Mouse (Mus musculus) spleen, embryonic (tissue): ENCODE measurements around the gene Adamtsl3.

Experiments
- CTCF ChIA-PET: fragments of 350-600 bp; sonication (Branson Sonifier 250); formaldehyde crosslinking; loops from one replicate; lab custom pipeline; 2022; lab: Charles Lee

The Adamtsl3 gene

DNA sequence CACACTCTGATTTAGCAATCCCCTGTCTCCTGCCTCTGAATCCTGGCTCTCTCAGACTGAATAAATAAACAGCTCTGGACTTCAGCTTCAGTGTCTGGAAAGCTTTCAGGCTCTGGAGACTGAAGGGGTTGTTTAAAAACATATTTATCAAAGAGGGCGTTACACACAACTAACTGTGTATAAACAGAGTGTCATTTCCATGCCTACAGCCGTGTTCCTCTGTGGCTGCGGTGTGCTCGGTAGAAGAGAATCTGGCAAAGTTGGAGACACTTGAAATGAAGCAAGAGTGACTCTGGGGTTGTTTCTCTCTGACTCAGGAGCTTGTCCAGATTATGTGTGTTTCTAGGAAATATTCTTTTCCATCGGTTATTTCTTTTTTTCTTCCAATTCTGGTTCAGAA lies 167.0 kb downstream of the Adamtsl3 start:
- CTCF ChIA-PET, result no interaction called here

DNA sequence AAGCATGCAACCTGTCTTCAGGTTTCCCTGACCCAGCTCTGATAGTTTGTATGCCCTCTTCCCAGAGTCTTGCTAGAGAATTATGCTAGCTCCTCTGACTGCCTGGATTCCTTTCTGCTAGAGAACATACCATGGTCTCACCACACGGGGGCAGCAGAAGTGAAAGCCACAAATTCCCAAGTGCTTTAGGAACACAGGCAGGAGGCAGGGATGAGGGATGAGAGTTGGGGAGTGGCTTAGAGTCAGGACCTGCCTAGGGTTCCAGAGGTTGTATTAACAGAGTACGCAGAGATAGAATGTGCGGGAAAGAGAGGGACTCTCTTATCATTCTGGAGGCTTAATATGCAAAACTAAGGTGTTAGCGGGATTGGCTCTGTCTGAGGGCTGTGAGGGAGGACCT lies 168.6 kb downstream of the Adamtsl3 start:
- CTCF ChIA-PET, result interaction anchor here (0.6 kb wide), 2 partner anchors 988 to 1046 kb away, joined by 3 to 6 read pairs; no protein-coding TSS in a partner anchor

DNA sequence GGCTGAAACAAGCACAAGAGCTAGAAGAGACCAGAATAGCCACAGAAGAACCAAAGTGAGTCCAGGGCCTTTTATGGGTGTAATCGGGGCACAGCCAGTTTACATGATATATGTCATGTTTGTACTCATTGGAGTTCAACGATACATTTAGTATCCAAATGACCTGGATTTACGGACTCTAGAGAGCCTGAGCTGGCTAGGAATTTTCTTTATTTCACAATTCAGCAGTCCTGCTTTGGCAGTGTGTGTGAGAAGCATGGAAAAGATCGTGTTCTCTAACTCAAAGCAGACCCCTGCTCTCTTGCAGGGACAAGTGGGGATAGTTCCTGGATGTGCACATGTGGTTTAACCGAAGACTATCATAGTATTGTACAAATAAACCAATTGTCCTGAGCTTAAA lies 195.1 kb downstream of the Adamtsl3 start:
- CTCF ChIA-PET, result no interaction called here

DNA sequence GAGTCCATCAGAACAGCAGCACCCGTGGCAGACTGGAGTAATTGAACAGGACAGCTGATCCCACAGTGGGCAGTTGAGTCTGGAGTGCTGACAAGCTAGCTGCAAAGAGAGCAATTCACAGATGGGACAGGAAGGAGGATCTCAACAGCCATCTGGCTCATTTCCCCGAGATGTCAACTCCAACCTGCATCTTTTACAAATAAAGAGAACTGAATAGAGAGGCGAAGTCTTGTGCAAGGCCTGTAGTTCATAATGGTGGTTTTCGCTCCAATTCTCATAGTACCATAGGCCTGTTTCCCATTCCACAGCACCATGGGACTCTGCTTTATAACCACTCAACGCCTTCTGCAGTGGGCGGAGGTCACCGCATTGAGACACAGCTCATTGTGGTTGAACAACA lies 195.9 kb downstream of the Adamtsl3 start:
- CTCF ChIA-PET, result no interaction called here

DNA sequence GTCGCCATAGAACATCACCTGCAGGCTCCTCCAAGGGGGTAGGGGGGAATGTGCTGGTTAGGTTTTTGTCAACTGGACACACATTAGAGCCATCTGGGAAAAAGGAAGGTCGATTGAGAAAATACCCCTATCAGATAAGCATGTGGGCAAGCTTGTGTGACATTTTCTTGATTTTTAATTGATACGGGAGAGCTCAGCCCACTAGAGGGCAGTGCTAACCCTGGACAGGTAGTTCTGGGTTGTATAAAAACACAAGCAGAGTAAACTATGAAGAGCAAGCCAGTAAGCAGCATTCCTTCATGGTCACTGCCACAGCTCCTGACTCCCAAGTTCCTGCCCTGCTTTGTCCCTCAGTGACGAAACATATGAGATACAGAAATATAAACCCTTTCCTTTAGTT lies 197.7 kb downstream of the Adamtsl3 start:
- CTCF ChIA-PET, result no interaction called here

DNA sequence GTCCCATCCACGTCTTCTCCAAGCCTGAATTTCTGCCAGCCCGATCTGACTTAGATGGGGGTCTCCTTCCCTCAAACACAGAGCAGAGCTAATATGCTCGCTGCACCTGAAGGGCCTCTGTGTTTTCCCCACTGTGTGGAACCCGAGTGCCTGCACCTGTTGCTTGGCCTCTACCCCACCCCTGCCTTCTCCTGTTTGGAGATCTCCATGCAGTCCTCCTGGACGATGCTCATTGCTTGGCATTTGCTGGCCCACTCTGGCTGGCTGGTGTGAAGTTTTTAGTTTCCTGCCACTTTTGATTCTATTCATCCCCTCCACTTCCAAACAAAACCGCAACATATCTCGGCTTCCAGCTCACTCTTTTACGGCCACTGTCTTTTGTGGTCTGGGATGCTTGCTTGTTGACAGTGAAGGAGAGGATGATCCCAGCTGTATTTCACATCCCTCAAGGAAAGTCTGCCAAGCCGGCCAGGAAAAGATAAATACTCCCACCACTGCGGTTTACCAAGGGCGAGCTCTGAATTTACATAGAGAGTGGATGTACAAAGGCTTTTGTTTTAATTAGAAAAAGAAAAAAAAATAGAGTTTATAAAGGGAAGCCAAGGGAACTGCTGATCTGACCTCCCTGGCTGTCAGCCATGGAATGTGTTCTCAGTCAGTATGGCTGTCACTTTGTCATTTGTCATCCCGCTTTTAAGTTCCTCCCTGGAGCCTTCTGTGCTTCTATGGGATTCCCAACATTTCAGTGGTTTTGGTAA lies 198.4 kb downstream of the Adamtsl3 start:
- CTCF ChIA-PET, result no interaction called here

DNA sequence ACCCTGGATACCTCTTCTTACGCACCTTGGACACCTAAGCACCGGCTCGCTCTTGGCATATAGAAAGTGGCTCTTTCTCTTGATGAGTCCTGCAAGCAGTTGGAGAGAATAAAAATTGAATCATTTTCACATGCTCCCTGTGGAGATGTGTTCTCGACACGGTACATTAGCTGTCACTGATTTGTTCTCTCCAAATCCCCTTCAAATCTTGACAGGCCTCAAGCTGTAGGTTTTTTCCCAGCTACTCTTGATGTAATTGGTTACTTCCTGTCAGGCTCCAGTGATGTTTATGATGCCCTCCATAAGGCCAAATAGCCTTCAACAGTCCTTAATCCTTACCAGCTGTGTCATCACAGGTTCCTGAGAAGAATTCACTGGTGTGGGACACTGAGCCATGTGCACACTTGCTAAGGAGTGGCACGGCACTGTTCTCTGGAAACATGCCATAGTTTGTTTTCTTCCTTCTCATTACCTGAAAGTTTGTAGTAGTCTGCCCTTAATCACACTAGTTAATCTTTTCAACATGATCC lies 209.0 kb downstream of the Adamtsl3 start:
- CTCF ChIA-PET, result no interaction called here

DNA sequence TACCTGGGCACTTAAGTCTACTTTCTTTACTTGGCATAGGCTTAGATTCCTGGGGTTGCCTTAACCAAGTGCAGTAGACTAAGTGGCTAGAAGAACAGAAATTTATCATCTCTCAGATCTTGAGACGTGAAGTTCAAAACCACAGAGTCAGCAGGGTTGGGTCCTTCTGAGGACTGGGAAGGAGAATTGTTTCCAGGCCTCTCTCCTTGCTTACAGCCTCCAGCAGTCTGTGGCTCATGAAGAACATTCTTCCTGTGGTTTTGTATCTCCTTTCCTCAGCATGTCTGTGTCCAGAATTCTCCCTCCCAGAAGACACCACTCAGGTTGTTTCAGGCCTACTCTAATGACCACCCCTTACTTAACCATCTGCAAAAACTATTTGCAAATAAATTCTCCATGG lies 216.5 kb downstream of the Adamtsl3 start:
- CTCF ChIA-PET, result no interaction called here

DNA sequence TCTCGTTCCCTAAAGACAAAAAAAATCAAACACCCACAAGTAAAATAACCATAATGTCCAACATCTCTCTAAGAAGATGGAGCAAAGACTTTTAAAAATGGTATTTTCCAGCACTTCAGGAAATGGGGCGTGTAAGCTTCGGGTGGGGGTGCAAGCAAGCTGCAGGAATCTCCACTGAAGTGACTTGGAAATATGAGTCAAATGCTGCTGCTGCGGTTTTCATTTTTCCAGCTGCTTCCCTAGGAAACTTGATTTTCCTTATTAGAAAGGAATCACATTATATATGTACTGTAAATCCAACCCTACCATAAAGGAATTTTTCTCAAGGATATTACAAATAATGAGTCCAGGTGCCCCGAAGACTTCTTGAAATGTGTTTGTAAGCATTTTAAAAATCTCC lies 220.3 kb downstream of the Adamtsl3 start:
- CTCF ChIA-PET, result no interaction called here

DNA sequence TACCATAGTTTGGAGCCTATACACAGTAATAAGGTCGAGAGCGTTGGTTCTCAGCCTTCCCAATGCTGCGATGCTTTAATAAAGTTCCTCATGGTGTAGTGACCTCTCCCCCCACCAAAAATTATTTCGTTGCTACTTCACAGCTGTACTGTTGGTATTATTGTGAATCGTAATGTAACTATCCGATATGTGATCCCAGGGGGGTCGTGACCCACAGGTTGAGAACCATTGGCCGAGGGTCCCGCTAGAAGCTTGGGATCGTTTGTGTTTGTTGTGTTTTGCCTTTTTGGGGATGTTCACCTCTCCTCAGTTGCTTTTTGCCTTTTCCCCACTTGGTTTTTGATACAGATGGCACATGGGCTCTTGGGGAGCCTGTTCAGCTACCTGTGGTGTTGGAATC lies 220.9 kb downstream of the Adamtsl3 start:
- CTCF ChIA-PET, result no interaction called here

DNA sequence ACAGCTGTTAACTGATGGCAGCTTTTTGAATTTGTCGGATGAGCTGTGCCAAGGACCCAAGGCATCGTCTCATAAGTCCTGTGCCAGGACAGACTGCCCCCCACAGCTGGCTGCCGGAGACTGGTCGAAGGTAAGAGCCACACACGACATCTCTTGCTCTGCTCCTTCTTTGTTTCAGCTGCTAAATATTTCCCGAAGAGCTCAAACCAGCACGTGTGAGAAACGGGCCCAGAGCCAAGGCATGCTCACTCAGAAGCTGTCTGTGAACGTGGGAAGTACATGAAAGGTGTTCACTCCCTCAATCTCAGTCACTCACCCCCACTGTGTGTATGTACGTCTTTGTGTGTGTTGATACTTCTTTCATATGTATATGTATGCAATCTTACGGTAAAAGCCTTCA lies 221.6 kb downstream of the Adamtsl3 start:
- CTCF ChIA-PET, result no interaction called here

DNA sequence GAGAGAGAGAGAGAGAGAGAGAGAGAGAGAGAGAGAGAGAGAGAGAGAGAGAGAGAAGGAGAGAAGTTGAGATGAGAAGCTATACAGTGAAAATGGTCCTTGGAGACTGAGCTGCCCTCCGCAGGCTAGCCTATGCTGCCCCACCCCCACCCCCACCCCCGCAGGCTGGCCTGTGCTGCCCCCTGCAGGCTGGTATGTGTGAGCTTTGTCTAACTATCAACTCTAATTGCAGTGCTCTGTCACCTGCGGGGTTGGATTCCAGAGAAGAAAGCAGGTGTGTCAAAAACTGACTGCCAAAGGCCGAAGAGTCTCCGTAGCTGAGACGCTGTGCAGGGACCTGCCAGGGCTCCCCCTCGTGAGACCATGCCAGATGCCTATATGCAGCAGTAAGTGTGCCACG lies 231.2 kb downstream of the Adamtsl3 start:
- CTCF ChIA-PET, result no interaction called here

DNA sequence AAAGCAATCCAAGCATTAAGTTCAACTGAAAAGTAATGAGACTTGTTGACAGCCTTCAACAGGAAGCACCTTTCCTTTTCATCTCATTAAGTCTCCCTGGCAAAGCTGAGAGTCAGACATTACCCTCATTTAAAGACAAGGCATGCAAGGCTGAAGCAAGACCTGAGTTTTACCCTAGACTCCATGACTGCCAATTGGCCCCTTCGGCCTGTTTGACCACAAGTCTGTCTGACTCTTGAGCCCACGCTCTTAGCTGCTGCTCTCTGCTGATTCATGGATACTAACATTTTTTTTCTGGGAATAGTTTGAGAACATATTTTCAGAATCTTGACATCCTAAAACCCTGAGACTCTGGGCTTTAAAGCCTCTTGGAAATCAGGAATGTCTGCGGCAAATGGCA lies 232.3 kb downstream of the Adamtsl3 start:
- CTCF ChIA-PET, result interaction anchor here (0.6 kb wide), 1 partner anchor 774 kb away, joined by 4 read pairs; no protein-coding TSS in a partner anchor

DNA sequence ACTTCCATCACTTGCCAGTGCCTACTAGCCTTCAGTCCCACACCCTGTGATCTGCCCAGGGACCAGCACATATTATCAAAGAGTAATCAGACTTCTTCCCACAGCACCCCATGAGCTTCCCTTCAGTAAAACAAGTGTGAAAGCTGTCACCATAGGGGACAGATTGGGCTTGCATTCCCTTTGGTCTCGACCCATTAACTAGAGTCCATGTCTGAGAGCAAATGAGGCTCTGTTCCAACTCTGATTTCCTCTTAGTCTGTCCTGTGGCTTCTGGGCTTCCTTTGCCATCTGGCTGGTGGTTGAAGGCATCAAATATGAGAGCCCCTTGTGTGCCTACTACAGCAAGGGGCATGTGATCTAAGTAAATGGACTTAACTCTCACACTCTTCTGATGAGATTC lies 237.5 kb downstream of the Adamtsl3 start:
- CTCF ChIA-PET, result no interaction called here

DNA sequence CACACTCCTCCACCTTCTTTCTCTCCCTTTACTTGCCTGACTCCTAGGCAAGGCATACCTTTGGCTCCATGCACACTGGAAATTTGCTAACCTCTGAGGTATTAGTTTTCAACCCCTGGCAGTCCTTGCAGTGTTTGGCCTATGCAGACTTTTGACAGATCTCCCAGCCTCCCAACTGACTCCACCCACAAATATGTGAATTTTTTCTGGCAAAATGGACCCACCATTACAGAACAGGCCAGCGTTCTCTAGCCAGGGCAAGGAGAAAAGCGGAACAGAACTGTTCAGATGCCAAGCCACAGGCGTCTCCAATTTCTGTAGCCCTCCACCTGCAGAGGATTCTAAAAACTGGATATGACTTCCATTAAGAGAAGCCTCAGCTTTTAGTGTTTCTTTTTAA lies 244.5 kb downstream of the Adamtsl3 start:
- CTCF ChIA-PET, result no interaction called here

DNA sequence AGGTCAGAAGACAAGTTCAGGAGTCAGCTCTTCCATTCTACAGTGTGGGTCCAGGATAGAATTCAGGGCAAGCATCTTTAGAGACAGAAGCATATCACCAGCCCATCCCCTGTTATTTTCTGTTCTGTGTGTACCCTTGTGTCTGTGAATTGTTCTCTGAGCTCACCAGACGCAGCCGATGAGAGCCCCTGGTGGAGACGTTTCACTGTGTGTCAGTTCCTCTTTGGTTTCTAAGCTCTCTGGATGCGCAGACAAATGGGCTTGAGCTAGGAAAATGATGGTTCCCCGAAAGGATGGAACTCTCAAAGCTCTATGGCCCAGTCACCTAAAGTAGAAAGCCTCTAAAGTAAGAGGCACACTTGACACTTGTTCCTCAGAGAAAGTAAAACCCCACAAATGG lies 246.3 kb downstream of the Adamtsl3 start:
- CTCF ChIA-PET, result no interaction called here

DNA sequence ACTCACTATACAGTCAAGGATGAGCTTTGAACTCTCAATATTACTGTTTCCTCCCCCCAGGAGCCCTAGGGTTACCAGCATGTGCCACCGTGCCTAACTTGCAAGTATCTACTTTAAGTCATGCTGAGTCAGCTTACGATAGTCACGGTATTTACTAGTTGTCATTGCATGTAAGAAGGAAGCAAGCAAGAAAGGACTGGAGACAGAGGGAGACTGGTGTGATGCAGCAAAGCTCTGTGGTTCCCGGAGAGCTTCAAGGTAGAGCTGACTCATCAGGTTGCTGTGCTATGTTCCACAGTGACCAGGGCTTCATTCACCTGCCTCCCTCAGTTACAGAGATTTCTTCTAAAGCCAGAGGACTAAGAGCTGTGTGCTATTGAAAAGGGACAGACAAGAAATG lies 247.0 kb downstream of the Adamtsl3 start:
- CTCF ChIA-PET, result no interaction called here

DNA sequence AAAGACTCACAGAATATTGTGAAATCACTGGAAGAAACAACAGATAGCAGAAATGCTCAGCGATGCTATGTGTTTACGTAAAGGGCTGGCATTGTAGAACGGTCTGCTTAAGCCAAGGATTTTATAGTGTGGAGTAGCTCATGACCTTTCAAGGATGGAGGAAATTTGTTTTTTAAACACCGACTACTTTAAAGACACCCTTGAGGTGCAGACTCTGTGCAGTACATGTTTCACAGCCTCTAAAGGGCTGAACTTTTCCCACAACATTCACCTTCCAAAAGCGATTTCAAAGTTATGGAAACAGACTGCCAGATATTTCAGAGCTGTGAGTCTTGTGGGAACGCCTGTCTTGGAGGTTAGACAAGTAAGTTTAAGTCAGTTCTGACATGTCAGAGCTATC lies 255.4 kb downstream of the Adamtsl3 start:
- CTCF ChIA-PET, result no interaction called here

DNA sequence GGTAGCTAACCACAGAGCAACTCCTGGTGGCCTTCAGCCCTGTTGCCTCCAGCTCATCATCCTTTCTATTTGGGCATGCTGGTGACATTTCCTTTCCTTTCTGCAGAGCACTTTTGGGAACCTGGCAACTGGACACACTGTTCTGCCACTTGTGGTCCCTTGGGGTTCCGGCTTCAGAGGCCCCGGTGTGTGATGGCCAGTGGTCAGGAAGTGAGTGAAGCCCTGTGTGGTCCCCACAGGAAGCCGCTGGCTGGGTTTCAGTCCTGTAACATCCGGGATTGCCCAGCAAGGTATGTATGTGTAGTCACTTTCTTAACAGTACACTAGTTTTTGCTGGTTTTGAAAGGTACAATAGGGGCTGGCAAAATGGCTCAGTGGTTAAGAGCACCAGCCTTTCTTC lies 266.5 kb downstream of the Adamtsl3 start:
- CTCF ChIA-PET, result no interaction called here

DNA sequence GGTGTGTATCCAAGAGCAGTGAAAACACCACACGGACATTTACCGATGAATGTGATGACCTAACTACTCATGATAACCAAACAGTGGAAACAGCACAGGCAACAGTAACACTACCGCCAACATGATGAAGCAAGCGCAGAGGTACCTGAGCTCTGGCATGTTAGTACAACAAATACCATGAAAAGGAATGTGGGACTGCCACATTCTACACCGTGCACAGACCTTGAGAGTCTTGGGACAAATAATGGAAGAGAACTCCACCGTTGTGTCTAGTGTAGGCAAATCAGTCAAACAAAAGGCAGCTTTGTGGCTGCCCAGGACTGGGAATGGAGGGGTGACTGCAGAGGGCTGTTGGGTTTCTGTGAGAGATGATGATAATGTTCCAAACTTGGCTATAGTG lies 269.9 kb downstream of the Adamtsl3 start:
- CTCF ChIA-PET, result no interaction called here

DNA sequence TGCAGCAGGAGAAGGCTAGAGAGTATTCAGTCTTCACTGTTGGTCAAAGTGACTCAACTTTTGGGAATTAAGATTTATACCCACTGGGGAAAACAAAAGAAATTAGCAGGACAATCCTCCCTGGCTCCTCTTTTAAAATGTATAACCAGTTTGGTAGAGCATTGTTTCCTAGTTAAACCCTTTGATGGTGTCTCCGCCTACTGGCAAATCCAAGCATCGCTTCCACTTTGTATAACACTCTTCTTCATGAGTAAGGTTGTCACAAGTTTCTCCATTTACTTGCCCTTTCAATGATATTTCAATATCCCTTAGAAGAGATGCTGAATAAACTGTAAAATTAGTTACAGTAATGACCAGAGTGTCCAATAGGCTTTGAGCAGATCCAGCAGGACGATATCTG lies 274.1 kb downstream of the Adamtsl3 start:
- CTCF ChIA-PET, result no interaction called here

DNA sequence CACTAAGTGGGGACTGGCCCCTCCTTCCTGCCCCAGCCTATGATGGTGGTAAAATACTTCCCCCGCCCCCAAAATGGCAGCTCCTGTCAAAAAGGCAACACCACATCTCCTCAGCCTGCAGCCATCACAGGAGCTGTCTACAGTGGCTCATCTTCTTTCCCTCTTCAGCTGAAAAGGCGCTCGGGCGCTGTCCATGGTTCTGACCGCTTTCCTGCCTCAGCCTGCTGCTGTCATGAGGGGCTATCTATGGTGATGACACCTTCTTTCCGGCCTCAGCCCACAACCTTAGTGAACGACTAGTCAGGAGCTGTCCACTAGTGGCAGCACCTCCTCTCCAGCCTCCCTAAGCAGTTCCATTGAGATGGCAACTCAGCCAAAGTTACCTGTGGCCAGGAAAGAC lies 289.8 kb downstream of the Adamtsl3 start:
- CTCF ChIA-PET, result no interaction called here

DNA sequence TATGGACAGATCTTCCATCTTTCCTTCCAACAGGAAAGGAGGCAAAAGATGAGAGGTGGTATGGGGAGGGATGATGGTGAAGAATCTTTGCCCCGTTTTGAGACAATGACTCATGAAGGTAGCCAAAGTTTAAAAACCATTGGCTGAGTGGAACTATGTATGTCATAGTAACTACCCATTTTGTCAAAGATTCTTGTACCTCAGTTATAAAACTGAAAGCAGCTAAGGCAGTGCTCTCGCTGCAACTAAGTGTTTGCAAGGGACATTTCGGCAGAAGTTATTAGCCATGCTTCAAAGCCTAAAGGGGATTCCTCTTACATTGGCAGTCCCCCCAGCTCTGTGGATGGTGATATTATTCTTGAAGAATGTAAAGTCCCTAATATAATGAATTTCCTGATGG lies 311.7 kb downstream of the Adamtsl3 start:
- CTCF ChIA-PET, result no interaction called here

DNA sequence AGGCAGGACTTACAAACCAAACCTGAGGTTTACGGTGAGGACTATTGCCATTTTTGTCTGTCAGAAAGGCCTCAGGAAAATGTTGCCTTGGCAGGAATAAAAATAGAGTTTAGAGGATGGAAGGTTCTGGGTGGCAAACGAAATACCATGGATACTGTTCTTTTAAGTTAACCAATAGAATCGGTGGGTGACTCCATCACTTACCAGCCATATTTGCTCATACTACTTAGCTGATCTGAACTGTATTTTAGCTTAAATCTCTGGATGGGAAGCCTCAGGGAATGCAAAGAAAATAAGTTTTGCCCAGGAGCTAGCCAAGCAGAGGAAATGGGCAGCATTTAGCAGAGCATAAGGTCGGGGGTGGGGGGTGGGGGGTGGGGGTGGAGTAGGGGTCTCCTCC lies 312.4 kb downstream of the Adamtsl3 start:
- CTCF ChIA-PET, result no interaction called here
